Mouse (Mus musculus) CH12.LX (cell line): ENCODE measurements around the gene Eif4ebp2. TPM values are rescaled to one million over a fixed set of nuclear protein-coding genes. Genes with fewer than 3 reads are reported as not detected.

Source experiments
- DNase-seq: peaks from one replicate; pipeline ENCODE4 v3.0.0-alpha.2; 2013; ENCODE audit errors: extremely low read depth
- H3K27ac ChIP-seq: 2 replicates; pipeline ENCODE4 v1.5.1; 2012; ENCODE audit warnings: low read depth, mild to moderate bottlenecking, control low read depth, moderate library complexity; ENCODE audit not compliant: insufficient read depth
- H3K27me3 ChIP-seq: replicated peaks from 2 replicates; pipeline ENCODE3; 2012; ENCODE audit warnings: inconsistent platforms
- H3K36me3 ChIP-seq, 2 experiments: replicated peaks in 1 of 2; 2 replicates each; pipeline versions ENCODE3 to v1.6.1; 2012; ENCODE audit warnings: inconsistent platforms in 1 of 2, low read length in 1 of 2, mild to moderate bottlenecking in 1 of 2, mixed read lengths in 1 of 2, moderate library complexity in 1 of 2; ENCODE audit not compliant: control insufficient read depth in 1 of 2, insufficient read depth in 1 of 2
- H3K4me1 ChIP-seq, 2 experiments: 2 replicates each; pipeline ENCODE4 v1.6.1; 2012; ENCODE audit warnings: inconsistent platforms in 1 of 2, moderate library complexity in 1 of 2; ENCODE audit not compliant: insufficient read depth in 2 of 2, control insufficient read depth in 1 of 2
- H3K4me2 ChIP-seq: 2 replicates; pipeline ENCODE4 v1.6.1; 2012; ENCODE audit warnings: low read depth, mild to moderate bottlenecking, control low read depth; ENCODE audit not compliant: poor library complexity, insufficient read depth, severe bottlenecking
- H3K4me3 ChIP-seq, 3 experiments: fragments of 150-350 bp in 1 of 3; sonication (generic) in 1 of 3; replicated peaks in 1 of 3; 2 replicates each; pipeline versions ENCODE3 to v1.5.1; 2011 to 2012; ENCODE audit warnings: low read depth in 2 of 3, low read length in 2 of 3, mild to moderate bottlenecking in 2 of 3, moderate library complexity in 2 of 3, control low read depth in 1 of 3, improper control_type of control experiment in 1 of 3, inconsistent platforms in 1 of 3, mixed read lengths in 1 of 3; ENCODE audit not compliant: poor library complexity in 1 of 3
- H3K79me2 ChIP-seq: replicated peaks from 2 replicates; pipeline ENCODE4 v1.6.1; 2012; ENCODE audit warnings: mild to moderate bottlenecking, moderate library complexity; ENCODE audit not compliant: control insufficient read depth, poor library complexity, insufficient read depth, severe bottlenecking; ENCODE audit errors: extremely low read depth
- H3K9ac ChIP-seq: 2 replicates; pipeline ENCODE4 v1.6.1; 2012; ENCODE audit warnings: low read depth, mild to moderate bottlenecking, control low read depth, moderate library complexity; ENCODE audit not compliant: insufficient read depth
- H3K9me3 ChIP-seq: replicated peaks from 2 replicates; pipeline ENCODE3; 2012; ENCODE audit warnings: low read length, inconsistent platforms, mixed read lengths
- BHLHE40 ChIP-seq: IDR thresholded peaks from 2 replicates; pipeline ENCODE4 v1.6.1; 2011; ENCODE audit warnings: mild to moderate bottlenecking, low read depth, low read length, improper control_type of control experiment
- CHD1 ChIP-seq: IDR thresholded peaks from 2 replicates; pipeline ENCODE4 v1.6.1; 2012; ENCODE audit warnings: low read depth, low read length, improper control_type of control experiment, inconsistent platforms
- CHD2 ChIP-seq: IDR thresholded peaks from 2 replicates; pipeline ENCODE4 v1.6.1; 2011; ENCODE audit warnings: low read length, improper control_type of control experiment
- CTCF ChIP-seq, 2 experiments: IDR thresholded peaks in 1 of 2; conservative IDR thresholded peaks in 1 of 2; 2 replicates each; pipeline ENCODE4 v1.5.1; 2011 to 2012; ENCODE audit warnings: low read depth in 2 of 2, low read length in 2 of 2, improper control_type of control experiment in 1 of 2, inconsistent platforms in 1 of 2, mild to moderate bottlenecking in 1 of 2, moderate library complexity in 1 of 2
- E2F4 ChIP-seq: IDR thresholded peaks from 2 replicates; pipeline ENCODE4 v1.6.1; 2011; ENCODE audit warnings: low read depth, low read length, improper control_type of control experiment; ENCODE audit not compliant: insufficient replicate concordance
- GABPA ChIP-seq: IDR thresholded peaks from 2 replicates; pipeline ENCODE4 v1.6.1; 2012; ENCODE audit warnings: low read depth, low read length, improper control_type of control experiment, inconsistent platforms; ENCODE audit not compliant: insufficient replicate concordance
- IRF4 ChIP-seq: IDR thresholded peaks from 2 replicates; pipeline ENCODE4 v1.6.1; 2014; ENCODE audit warnings: low read depth, mild to moderate bottlenecking, inconsistent platforms, low read length, improper control_type of control experiment
- MAFK ChIP-seq: IDR thresholded peaks from 2 replicates; pipeline ENCODE4 v1.6.1; 2011; ENCODE audit warnings: low read length, improper control_type of control experiment; ENCODE audit not compliant: insufficient replicate concordance
- MAX ChIP-seq: IDR thresholded peaks from 2 replicates; pipeline ENCODE4 v1.6.1; 2011; ENCODE audit warnings: low read length, improper control_type of control experiment
- MAZ ChIP-seq: IDR thresholded peaks from 2 replicates; pipeline ENCODE4 v1.6.1; 2012; ENCODE audit warnings: low read depth, mild to moderate bottlenecking, inconsistent platforms, low read length, improper control_type of control experiment, moderate library complexity
- MEF2A ChIP-seq: IDR thresholded peaks from 2 replicates; pipeline ENCODE4 v1.6.1; 2014; ENCODE audit warnings: low read depth, mild to moderate bottlenecking, inconsistent platforms, low read length, improper control_type of control experiment, borderline replicate concordance
- MXI1 ChIP-seq: IDR thresholded peaks from 2 replicates; pipeline ENCODE4 v1.6.1; 2011; ENCODE audit warnings: mild to moderate bottlenecking, low read depth, low read length, improper control_type of control experiment
- MYC ChIP-seq: IDR thresholded peaks from 2 replicates; pipeline ENCODE4 v1.6.1; 2011; ENCODE audit warnings: low read depth, mild to moderate bottlenecking, improper control_type of control experiment, low read length
- NELFE ChIP-seq: IDR thresholded peaks from 2 replicates; pipeline ENCODE4 v1.6.1; 2011; ENCODE audit warnings: low read depth, low read length, improper control_type of control experiment
- PAX5 ChIP-seq: IDR thresholded peaks from 2 replicates; pipeline ENCODE4 v1.6.1; 2012; ENCODE audit warnings: low read length, inconsistent platforms, mixed read lengths
- RCOR1 ChIP-seq: conservative IDR thresholded peaks from 2 replicates; pipeline ENCODE4 v1.6.1; 2012; ENCODE audit warnings: low read depth, mild to moderate bottlenecking, inconsistent platforms, low read length, improper control_type of control experiment
- SMC3 ChIP-seq: IDR thresholded peaks from 2 replicates; pipeline ENCODE4 v1.6.1; 2011; ENCODE audit warnings: low read depth, low read length, improper control_type of control experiment
- TCF12 ChIP-seq: IDR thresholded peaks from 2 replicates; pipeline ENCODE4 v1.6.1; 2014; ENCODE audit warnings: low read depth, mild to moderate bottlenecking, inconsistent platforms, low read length, improper control_type of control experiment
- UBTF ChIP-seq: IDR thresholded peaks from 2 replicates; pipeline ENCODE4 v1.6.1; 2012; ENCODE audit warnings: low read depth, mild to moderate bottlenecking, inconsistent platforms, low read length, improper control_type of control experiment, moderate library complexity
- dilution Hi-C: fragments of 300-500 bp; cut with MboI; formaldehyde crosslinking; loops from 2 replicates; pipeline ENCODE4 v1.14.3; 2020; ENCODE audit warnings: low sequenced_read_pairs; ENCODE audit not compliant: extremely low pct_unique_long_range_greater_than_20kb, extremely low pct_ligation_motif_present
- in situ Hi-C: fragments of 300-500 bp; cut with MboI; formaldehyde crosslinking; loops from 3 replicates; pipeline ENCODE4 v1.14.3; 2019; ENCODE audit warnings: low sequenced_read_pairs, low pct_ligation_motif_present, low pct_unique_long_range_greater_than_20kb, mixed read lengths
- polyA plus RNA-seq: library from polyadenylated mRNA; unstranded; fragments of >175 nt; gene quantifications from 2 replicates; pipeline ENCODE4 v1.2.1, GENCODE M21; 2012; ENCODE audit warnings: low read depth; ENCODE audit not compliant: insufficient read length
- total RNA-seq, 2 experiments: library from RNA; depleted of rRNA; stranded (reverse); fragments of 300-350 nt in 1 of 2; fragments of >200 nt in 1 of 2; gene quantifications; 2 replicates each; pipeline ENCODE4 v1.2.3; 2012 to 2014

Gene Eif4ebp2
- total and polyA plus RNA-seq, 3 experiments: 7.5 to 73.2 (median 16.4) TPM

DNA sequence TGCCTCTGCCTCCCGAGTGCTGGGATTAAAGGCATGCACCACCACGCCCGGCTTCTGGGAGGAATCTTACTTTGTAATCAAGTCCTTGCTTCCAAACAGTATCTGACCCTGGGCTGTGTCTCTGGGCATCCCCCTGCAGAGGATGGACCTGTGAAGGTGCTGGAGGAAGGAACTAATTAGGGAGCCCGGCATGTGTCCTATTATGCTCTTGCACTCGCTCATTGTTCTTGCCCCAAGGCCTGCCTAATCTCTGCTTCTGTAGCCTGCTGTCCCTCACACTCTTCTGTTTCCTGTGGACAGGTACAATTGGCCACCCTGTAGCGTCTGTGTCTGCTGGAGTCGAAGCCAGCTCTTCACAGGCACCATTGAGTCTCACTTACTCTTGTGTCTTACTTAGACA is 48.3 kb upstream of the Eif4ebp2 start:
- Histone ChIP-seq H3K27ac (no peak overlapping the region), H3K79me2 (no peaks in the 10 kb centered on the region), H3K9me3 (no peaks in the 10 kb centered on the region), H3K9ac (no peak overlapping the region), H3K36me3 (peaks cover 0 to 57% of the 10 kb centered on the region in 2 experiments), H3K4me2 (no peak overlapping the region), H3K4me1 (no peaks in the 10 kb centered on the region), H3K27me3 (no peaks in the 10 kb centered on the region), H3K4me3 (no peak overlapping the region)
- DNase-seq: no peak
- in situ Hi-C loops (no loop called here), dilution Hi-C loops (no loop called here)
- TF ChIP-seq E2F4 (no peak), CHD1 (no peak), SMC3 (no peak), MYC (no peak), TCF12 (no peak), MEF2A (no peak), UBTF (no peak), GABPA (no peak)

DNA sequence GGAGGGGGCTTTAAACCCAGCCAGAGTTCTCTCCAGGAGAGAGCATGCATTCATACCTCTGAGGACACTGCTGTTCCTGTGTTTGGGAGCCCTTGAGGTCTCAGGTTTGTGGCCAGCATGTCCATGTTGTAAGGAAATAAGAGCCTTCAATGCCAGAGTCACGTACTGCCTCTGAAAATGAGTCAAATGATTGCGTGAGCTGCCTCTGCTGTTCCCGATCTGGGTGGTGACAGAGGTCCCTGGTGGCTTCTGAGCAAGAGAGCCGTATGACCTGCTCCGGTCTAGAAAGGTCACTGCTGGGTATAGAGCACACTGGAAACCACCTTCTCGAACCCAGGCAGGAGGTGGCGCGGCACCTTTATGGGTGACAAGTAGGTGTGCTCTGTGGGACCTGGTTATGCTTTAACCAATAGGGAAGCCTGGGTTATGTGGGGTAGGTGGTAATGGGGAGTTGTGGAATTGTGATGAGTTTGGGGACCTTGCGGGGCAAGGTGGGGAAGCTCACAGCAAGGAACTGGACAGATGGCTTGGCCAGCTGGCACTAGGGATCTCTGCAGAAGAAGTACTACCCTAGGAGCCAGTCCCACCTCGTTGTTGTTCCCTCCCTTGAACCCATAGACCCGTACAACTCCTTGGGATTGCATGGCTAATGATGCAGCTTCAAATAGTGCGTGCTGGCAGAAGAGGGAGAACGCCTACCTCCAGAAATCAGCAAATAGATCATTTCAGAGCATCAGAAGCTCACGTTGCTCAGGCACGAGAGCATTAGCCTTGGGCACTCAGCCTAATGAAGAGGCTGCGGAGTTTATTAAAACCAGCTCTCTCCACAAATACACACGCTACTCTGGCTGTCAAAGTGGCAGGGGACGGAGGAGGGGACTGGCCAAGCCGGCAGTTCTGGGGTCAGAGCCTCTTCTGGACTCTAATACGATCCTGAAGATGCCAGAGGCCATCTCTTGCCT is 47.3 kb upstream of the Eif4ebp2 start:
- no peaks in the 10 kb centered on the region for H3K27me3 ChIP-seq
- H3K4me1 ChIP-seq: no peaks in the 10 kb centered on the region
- H3K36me3 ChIP-seq: peaks cover 0 to 59% of the 10 kb centered on the region in 2 experiments
- dilution Hi-C loops (no loop called here), in situ Hi-C loops (no loop called here)
- H3K4me2 ChIP-seq: no peak overlapping the region
- no peak for DNase-seq
- no peak overlapping the region for H3K9ac ChIP-seq
- TF ChIP-seq IRF4 (peak; percentile 37; the same call in 1 of the 2 replicates), MAZ (no peak), NELFE (no peak), MEF2A (peak; percentile 42; the same call in 1 of the 2 replicates), MXI1 (peak; percentile 42; the same call in 1 of the 2 replicates)
- H3K27ac ChIP-seq: no peak overlapping the region
- no peak overlapping the region for H3K4me3 ChIP-seq
- H3K9me3 ChIP-seq: no peaks in the 10 kb centered on the region
- H3K79me2 ChIP-seq: no peaks in the 10 kb centered on the region

DNA sequence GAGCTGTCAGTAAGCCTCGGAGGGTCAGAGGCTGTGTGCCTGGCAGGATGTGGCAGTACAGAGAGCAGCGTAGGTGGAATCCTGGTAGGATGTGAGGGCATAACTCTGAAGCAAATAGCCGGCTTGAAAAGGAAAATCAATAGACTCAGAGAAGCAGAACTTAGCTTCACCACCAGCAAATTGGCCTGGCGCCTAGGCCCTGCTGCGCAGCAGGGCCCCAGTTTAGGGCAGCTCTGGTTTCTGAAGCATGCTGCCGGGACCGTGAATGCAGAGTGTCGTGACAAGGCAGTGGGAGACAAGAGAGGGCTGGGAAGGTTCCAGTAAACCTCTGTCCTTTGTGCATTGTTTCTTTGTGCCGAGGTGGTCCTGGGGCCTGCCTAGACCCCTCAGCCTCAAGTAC is 43.8 kb upstream of the Eif4ebp2 start:
- DNase-seq: no peak
- Histone ChIP-seq H3K4me2 (no peak overlapping the region), H3K9me3 (no peaks in the 10 kb centered on the region), H3K4me3 (no peak overlapping the region), H3K27me3 (no peaks in the 10 kb centered on the region)
- dilution Hi-C loops: no loop called here
- TF ChIP-seq MAZ (no peak), CHD2 (no peak), MYC (no peak), NELFE (no peak), MAFK (no peak), MEF2A (no peak), RCOR1 (no peak), MAX (no peak), BHLHE40 (no peak), PAX5 (no peak), CTCF (conservative IDR thresholded peaks at IDR 0.05 in 1 of 2, IDR thresholded peaks at IDR 0.05 in 1 of 2; ENCODE audit: low read depth in 2 of 2, low read length in 2 of 2) (no peak)
- TF ChIP-seq, all 38 proteins: peak for 0
- no peak overlapping the region for H3K9ac ChIP-seq
- H3K79me2 ChIP-seq: no peaks in the 10 kb centered on the region
- no peak overlapping the region for H3K27ac ChIP-seq
- no peaks in the 10 kb centered on the region for H3K4me1 ChIP-seq
- H3K36me3 ChIP-seq: peaks cover 0 to 52% of the 10 kb centered on the region in 2 experiments
- in situ Hi-C loops: no loop called here
